Mouse (Mus musculus) neural tube, embryonic 10.5 days (tissue): ENCODE data around the gene Ubac1.

Experiments used
- DNase-seq: peaks from one replicate; pipeline ENCODE4 v3.0.0-alpha.2; 2017; ENCODE audit warnings: low spot score; ENCODE audit errors: extremely low spot score

Ubac1 gene

DNA sequence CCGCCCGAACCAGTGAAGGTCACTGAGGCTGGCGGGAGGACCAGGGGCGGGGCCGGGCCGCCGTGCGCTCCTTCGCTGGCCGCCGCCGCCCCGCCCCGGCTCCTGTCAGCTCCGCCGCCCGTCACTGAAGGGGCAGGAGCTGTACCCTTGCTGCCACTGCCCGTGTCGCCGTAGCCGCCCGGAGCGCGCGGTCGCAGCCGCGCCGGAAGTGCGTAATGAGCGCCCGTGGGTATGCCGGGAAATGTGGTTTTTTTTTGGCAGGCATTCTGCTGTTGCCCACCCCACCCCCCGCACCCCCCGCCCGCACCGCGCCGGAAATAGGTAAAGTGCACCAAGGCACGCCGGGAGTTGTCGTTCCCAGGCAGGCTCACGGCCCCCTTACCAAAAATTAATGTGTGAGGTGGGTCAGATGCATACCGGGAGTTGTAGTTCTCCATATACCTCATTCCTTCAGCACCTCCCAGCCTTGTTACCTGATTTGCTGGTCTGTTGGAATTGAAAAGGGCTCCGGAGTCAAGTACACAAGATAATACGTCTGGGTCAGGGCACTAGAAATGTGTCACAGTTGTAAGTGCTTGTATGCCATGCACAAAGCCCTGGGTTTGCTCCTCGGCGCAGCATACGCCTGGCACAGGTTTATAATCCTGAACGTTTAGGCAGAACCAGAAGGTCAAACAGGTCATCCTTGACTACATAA, at the start of gene Ubac1:
TSS of gene Ubac1 (minus strand) at position 187 of the 697 bp plus-strand sequence.
- peak; percentile 94 for DNase-seq

DNA sequence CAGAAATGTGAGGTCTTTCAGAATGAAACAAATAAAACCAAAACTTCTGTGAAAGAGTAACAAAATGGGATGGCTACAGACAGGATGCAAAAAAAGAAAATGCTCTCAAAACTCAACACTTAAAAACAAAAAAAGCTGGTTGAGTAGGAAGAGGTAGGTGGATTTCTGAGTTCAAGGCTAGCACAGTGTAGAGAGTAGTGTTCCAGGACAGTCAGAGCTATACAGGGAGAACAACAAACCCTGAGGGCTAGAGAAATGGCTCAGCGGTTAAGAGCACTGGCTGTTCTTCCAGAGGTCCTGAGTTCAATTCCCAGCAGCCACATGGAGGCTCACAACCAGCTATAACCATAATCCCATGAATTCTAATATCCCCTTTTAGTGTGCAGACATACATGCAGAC, 47.0 kb upstream of the Ubac1 start:
- no peak for DNase-seq

DNA sequence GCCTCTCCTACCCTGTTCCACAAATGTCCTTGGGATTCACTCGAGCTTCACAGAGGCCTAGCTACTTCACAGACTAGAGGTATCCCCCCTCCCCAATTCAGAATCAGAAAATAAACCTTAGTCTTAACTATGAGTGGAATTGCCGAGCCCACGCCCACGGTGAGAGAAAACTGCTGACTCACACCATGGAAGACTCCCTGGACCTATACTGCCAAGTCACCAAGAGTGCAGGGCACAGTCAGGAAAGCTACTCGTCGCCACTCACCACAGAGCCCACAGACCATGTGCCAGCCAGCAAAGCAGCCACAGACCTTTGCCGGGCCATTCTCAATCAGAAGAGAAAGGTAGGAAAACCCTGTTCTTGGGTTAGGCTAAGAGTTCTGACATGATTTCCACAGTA, 46.6 kb upstream of the Ubac1 start:
- DNase-seq, result no peak

DNA sequence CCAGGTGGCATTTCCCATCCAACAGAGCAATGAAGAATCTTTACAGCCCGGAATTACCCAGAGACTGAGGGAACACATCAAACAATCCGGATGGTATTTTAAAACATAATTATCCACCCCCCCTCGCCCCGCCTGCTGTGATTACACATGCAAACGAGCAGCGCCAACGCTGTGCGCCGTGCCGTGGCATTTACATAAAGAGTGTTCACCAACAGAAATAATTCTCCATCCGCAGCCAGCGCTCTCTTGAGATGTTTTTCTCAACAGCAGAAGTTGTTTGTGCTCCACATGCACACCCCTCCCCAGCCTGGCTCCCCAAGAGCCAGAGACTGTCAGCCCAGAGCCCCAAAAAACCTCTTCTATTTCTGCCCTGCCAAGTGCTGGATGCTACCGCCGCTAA, 45.0 kb upstream of the Ubac1 start:
- DNase-seq, result no peak

DNA sequence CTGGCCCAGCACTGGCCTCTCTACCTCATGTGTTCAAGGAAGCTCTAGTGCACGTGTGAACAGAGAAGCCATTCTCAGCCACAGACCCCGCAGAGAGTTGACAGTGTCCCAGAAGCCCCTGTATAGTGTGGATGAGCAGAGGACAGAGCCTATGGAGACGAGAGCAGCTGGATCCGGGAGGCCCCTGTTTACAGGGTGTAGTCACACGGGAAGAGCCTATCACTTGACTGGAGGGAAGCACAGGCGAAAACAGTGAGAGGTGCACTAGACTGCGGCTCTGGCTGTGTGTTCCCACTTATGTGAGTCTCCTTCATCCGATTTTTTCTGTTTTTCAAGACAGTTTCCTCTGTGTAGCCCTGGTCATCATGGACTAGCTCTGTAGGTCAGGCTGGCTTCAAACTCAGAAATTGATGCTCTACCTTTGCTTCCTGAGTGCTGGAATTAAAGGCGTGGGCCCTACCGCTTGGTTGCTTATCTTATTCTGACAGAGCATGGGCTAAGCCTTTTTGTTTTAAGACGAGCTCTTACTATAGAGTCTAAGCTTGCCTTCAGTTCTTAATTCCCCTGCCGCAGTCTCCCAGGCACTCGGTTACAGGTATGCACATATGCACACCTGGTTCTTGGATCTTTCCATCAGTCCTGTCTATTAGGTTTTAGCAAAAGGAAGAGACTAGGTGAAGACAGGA, 41.3 kb upstream of the Ubac1 start:
- no peak for DNase-seq

DNA sequence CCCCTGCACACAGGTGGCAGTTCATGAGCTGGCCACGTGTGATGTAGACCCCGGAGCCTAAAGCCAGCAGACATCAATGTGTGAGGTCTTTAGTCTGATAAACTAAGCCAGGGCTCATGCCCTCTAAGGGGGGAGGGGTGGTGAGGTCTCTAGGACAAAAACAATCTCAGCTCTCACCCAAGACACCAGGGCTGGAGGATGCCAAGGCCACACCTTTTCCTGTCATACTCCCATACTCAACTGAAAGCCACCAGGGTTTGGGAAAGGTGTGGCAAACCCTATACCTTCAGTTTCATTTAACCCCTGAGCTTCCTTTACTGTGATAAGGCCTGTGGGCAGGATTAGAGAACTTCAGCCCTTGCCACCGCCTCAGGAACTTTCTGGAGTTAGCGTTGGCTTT, 40.7 kb upstream of the Ubac1 start:
- no peak for DNase-seq

DNA sequence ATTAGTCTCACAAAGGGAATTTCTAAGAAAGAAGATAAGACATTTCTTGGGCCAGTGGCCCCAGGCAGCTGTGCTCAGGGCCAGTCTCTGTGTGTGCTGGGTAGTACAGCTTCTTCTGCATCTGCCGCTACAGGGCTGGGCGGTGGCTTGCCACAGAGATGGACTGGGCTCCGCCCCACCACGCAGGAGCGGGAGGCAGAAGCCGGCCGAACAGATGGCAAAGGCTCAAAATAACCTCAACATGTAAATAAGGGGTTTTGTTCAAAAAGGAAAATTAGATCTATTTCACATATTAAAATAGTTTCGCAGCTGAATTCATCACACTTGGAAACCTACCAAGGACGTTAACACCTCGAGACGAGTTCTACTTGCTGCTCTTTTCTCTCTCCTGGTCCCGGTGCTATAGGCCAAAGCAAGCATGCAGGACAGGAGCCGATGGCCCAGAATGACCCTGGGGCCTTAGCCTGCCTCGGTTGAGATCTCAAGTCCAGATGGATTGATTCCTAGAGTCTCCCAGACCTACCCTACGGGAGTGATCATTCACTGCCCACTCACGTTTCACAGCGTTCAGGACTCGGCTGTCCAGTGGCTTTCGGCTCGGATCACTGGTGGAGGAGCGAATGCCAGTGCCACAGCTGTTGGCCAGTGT, 39.6 kb upstream of the Ubac1 start:
- no peak for DNase-seq

DNA sequence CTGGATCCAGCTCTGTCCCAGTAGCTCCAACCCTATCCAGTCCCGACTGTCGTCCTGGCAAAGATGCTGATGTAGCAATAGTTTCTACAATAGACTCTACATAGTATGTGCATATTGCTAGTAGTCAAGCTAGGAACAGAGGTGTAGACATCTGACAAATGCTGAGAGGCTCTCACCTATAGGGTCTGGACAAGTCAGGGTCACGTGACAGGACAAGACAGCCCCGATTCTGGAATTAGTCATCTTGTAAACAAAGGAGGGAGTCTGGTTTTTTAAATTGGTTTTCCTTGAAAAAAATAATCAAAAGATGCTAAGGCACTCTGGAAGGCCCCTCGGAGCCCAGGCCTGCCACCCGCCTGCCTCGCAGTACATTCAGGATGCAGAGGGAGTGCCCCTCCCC, 35.5 kb upstream of the Ubac1 start:
- DNase-seq, result no peak

DNA sequence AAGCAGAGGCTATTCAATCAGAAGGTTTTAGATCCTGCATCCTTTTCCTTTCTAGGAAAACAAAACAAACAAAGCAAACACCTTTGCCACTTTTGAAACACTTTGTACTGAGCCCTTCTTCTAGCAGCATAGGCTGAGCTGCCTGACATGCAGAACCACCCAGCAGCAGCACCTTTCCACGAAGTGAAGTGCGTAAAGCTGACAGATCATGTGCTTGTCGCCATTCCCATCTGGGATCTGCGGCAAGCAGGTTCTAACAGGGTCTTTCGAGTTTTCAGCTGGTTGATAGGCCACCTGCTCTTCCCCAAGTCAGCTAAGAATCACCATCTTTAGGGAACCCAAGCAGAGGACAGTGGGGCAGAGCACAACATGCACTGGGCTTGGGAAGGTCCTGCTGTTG, 34.7 kb upstream of the Ubac1 start:
- DNase-seq, result no peak

DNA sequence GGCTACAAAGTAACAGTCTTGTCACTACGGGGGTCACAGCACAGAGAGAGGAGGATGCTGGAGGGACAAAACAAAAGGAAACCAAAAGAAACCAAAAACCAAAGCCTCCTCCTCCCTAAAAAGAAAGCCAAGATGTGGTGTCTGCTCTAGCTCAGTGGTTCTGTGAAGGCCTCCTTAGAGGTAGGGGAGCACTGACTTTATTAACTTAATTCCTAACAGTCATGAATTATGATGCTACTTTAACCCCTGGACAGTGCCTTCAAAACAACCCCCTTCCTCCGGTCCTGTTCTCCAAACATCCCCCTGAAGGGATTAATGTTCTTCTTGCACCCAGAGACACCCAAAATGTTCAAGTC, 34.2 kb upstream of the Ubac1 start:
- DNase-seq, result no peak

DNA sequence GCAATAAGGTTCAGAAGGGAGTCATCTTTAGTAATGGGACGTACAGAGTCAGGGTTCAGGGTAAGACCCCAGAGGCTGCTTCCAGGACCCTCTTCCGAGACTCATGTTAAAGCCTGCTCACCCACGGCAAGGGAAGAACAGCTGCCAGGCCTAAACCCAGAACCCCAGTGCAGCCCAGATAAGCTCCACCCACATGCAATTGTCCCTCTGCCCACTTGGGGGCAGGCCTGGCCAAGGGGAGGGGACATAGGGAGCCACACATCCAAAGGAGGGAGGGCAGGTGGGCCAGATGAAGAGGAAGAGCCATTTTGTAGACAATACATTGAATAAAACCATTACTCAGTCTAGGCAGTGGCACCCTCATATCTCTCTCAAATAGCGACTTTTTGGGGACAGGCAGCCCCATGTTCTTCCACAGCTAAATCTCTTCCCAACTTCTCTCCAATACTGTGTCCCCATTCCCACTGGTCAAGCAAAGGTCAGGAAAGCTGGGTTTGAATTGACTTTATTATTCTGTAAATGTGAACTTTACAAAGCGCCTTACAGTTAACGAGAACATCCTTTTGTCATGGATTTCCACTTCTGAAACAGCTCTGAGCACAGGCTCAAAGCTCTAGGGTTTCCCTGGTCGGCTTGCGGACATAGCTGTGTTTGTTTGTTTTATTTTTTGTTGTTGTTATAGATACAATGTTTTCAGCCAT, 33.6 kb upstream of the Ubac1 start:
- DNase-seq, result peak; percentile 78

DNA sequence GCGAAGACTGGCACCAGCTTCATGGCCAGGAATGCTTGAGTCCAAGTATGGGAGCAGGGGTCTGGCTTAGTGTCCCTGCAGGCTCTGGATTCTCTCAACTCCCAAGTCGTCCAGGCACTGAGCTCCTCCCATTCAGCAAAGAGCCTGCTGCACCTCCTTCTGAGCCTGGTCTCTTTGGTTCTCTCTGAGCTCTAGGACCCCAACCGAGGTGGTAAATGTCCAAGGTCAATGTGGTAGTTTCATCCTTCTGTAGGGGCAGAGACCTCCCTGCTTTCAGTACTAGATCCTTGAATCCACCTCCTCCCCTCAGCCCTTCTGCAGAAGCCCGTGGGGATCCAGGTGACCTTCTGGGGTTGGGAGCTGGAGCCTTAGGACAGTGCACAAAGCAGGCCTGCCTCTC, 31.3 kb upstream of the Ubac1 start:
- no peak for DNase-seq

DNA sequence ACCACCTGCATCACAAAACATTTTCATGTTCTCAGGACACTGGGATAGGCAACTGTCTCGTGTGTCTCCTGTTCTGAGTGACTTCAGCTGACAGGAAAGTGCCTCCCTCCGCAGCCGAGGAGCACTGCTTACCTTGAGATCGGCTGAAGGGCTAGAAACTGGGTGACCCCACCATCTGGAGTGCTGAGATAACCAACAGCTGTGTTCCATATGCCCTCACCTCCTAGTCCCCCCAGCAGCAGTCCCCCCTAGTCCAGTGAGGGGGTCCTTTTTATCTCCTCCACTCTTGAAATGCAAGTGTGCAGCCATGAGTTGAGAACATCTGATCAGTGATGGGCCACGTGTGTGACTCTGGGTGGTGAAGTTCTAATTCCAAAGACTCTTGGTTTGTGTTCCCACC, 27.3 kb upstream of the Ubac1 start:
- no peak for DNase-seq

DNA sequence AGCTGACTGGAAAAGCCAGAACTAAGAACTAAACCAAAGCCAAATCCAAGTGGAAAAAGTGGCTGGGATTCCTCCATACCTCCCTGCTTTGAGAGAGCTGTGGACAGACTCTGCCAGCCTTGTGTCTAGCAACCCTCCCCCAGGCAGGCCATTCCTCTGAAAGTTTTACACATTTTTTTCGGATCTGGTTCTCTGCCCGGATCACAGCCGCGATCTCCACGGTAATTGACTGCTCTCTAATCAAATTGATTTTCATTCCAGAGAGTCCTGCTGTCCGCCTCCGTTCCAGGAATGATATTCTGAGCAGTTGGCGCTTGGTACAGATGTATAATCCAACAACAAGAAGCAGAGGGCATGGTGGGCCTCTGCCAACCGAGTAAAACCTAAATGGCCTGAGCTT, 22.7 kb upstream of the Ubac1 start:
- no peak for DNase-seq

DNA sequence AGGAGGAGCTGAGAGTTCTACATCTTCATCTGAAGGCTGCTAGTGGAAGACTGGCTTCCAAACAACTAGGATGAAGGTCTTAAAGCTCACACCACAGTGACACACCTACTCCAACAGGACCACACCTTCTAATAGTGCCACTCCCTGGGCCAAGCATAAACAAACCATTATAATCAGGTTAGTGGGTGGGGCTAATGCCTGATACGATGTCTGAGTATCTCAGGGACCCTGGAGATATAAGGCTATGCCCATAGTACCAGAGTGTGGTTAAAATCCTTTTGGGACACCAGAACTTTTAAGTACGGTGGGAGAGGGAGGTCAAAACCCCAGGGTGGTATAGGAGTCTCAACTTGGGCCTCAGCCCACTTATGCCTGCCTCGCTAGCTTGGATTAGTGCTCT, 21.1 kb upstream of the Ubac1 start:
- no peak for DNase-seq

DNA sequence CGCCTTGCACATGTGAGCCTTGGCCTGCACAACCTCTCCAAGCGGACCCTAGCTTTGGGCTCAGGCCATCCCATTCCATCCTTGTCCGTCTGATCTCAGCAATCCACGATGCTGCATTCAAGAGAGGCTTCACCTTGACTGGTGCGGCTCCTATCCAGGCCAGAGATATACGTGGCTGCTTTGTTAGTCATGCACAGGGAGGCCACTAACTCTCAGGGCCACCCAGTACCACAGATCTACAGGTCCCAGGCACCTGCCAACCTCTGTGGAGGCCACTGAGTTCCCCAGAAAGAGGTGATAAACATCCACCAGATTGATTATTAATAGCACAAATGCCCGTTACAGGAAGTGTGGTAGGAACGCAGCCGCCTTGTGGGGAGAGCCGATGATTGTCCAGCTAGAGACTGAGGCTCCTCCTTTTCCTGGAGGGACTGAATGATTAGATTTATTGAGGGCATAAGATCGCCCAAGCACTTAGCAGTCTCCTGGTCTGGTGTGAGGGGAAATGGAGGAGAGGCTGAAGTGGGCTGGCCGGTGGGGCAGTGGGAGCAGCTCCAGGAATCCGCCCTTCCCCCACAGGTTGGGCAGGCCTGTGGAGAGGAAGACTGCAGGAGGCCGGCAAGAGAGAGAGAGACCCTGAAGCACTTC, 19.7 kb upstream of the Ubac1 start:
- no peak for DNase-seq

DNA sequence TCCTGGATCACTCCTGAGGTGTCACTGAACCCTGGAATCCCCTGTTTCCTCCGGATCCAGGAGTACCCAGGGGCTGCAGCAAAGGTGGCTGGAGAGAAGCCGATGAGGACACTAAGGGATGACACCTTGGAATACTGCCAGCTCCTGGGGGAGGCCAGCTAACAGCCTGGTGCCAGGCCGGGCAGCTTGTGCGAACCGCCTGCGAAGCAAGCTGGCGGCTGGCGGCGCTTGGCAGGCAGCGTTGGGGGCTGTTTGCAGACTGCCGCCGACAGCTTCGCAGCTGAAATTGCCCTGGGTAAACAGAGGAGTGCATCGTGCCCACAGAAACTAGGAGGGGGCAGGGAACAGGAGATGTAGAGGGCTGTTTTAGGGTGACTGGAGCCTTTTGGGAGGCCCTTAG, 18.4 kb upstream of the Ubac1 start:
- no peak for DNase-seq

DNA sequence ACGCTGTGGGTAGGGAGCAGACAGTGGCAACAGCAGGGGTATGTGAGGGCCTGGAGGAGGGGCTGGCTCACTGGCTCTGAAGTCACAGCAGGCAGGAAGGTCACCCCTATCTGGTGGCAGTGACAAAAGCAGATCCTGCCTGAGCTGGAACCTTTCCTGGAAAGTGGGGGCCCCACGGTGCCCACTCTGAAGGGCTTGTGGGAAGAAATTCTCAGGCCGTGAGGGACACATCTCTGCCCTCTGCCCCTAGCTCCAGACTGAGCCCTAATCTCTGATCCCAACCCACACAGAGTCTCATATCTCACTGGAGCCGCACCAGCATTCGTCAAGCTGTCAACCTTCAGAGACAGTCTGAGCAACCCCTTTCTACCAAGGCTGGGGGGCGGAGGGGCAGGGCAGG, 15.8 kb upstream of the Ubac1 start:
- no peak for DNase-seq

DNA sequence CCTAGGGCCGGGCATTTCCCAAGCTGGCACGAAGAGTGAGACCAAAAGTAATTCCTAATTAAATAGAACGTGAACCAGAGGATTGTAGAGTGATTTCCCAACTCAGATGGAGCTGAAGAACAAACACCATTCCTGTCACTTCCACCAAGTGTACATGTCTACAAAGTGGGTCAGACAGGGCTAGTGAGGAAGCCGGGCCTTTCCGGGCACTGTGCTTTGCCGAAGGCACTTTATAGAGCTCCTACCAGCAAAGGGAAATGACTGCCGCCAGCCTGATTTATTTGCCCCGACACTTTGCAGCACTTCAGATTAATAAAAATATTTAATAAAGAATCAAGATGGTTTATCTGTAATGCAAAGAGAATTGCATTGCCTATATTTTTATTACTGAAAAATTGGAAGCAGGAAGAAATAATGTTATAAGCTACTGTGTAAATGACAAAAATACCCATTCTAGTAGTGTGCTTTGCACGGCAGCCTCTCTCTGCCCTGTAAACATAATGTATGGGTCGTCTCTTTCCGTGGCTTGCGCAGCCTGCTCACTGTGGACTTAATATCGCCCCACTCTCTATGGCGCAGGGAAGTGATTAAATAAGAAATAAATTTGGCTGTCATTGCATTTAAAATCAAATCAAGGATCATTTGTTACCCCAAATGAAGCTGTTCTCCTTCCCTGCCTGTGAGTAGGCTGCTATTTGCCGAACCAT, 12.9 kb upstream of the Ubac1 start:
- DNase-seq, result no peak

DNA sequence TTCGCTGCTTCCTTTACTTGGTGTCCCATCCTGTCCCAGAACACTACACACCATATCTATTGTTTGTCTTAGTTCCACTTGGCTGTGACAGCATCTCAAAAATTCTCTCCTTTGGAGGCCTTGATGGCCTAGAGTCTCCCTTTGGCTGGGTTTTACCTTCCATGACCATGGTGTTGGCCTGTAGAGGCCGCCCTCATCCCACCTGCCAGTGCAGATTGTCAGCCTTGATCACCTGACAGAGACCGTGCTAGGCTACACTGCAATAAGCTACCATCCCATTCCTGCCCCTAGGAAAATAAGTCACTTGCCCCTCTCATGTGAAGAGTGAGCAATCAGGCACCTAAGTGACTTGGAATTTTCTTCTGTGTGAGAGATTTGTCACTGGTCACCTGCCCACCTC, 8.7 kb upstream of the Ubac1 start:
- no peak for DNase-seq
